Mouse (Mus musculus) liver, adult 2 months (tissue): Measurements from ENCODE around the gene Dhrs7c.

Experiments used
- CTCF ChIP-seq: fragments of 200-500 bp; IDR thresholded peaks from 2 replicates; pipeline ENCODE4 v1.5.1; 2011; ENCODE audit warnings: low read depth, low read length, control low read depth
- POLR2A ChIP-seq: fragments of 200-500 bp; IDR thresholded peaks from 2 replicates; pipeline ENCODE4 v1.6.1; 2011; ENCODE audit warnings: low read length, control low read depth; ENCODE audit not compliant: insufficient read depth; ENCODE audit errors: extremely low read depth

- TF ChIP-seq CTCF (no peak), POLR2A (no peak)
These were observed 31.5 kb downstream of the Dhrs7c start for GRCm38 (mm10) chr11:67829530-67829929.
